Mouse (Mus musculus): ENCODE data around the gene Cacna1d.

The Cacna1d gene

DNA sequence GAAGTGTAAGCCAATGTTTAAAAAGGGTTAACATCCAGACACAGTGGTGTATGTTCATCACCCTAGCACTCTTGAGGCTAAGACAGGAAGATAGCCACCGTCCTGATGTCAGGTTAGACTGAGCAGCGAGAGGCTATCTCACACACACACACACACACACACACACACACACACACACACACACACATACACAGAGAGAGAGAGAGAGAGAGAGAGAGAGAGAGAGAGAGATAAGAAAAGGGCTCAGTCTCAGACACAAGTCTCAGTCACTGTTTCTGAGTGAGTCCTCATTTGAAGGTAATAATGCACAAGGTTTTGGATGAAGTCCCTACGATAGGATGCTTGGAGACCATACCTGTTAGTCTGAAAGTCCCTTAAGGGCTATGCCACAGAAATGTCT is 322.9 kb downstream of the Cacna1d start:
- no peak for DNase-seq (ENCODE audit: low read depth, low spot score)

DNA sequence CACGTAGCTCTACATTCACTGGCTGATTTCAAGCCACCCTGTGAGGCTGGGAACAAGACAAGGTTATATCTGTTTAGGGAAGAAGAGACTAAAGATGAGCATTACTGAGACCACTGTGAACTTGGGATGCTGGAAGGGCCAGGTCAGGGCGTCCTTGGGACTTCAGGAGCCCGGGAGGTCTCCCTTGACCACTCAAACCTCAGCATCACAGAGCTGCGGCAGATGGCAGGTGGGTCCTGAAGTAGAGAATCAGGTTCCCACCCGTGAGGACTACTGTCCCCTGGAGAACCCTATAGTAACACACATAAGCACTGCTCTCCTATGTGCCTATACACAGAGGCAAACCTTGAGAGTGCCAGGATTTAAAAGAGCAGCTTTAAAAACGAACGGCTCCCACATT is 323.6 kb downstream of the Cacna1d start:
- DNase-seq (ENCODE audit: low read depth, low spot score), result no peak

DNA sequence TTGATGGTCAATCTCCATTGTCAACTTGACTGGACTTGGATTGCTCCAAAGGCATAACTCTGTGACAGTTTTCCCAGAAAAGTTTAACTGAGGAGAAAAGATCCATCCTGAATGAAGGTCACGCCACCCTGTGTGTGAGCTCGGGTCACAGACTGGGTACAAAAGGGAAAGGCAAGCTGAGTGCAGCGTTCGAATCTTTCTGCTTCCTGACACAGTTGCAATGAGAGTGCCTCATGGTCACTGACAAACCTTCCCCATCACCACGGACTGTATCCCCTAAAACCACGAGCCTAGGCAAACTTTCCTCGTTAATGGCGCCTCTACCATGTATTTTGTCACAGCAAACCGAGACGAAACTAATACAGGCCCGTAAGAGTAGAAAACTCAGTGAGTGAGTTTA is 325.2 kb downstream of the Cacna1d start:
- DNase-seq (ENCODE audit: low read depth, low spot score), result no peak

DNA sequence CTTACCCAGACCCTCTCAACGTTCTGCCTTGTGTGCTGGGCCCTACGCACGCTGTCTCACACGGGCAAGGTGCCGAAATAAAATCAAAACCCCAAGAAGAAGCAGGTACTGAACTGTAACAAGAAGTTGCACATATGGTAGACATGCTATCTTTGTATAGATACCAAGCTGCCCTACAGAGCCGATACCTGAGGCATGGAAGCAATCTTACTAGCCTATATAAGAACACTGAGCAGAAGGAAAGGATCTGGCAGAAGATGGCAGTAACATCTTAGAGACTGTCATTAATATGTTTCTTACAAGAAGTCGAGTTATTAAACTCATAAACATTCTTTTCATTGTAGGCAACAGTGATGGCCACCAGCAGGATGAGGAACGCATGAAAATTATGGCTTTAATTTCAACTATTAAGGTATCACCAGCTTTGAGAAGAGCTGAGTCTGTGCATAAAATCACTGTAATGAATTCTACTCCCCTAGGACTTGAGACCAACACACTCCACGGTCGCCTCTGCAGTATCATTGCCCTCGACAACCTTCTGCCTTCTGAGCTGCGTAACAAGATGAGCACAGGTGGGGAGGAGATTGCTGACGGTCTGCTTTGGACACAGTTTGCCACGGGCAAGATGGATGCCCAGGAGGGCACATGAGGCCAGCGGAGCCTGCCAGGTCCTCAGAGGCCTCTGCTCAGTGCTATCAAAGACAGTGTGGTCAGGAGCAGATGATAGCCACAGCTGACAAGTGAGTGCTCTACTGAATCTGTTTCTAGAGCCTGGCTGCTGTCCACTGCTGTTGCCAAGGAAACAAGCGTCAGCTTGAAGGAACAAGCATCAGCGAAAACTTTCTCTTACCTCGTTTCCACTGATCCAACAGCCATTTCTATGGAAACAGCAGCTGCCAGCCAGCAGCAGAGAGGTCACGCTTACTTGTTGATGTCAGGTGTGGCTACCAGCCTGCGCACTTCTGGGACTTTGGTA is 327.2 kb downstream of the Cacna1d start:
- no peak for DNase-seq (ENCODE audit: low read depth, low spot score)

DNA sequence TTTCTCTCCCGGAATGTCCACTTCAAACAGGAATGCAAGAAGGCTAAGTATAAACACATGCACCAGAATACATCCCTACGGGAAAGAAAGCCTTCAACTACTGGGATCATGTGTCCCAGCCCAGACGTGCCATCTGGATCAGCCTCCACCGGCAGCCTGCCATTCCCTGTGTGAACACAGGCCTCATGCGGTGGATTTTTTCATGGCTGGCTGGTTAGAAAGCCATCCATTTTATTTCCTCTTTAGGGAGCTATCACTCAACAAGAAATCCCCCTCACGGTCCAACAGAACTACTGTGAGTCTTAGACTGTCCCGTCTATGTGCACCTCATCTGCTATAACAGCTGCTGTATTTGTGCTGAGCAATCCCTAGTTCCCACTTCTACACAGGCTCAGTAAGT is 343.5 kb downstream of the Cacna1d start:
- no peak for DNase-seq (ENCODE audit: low read depth, low spot score)

DNA sequence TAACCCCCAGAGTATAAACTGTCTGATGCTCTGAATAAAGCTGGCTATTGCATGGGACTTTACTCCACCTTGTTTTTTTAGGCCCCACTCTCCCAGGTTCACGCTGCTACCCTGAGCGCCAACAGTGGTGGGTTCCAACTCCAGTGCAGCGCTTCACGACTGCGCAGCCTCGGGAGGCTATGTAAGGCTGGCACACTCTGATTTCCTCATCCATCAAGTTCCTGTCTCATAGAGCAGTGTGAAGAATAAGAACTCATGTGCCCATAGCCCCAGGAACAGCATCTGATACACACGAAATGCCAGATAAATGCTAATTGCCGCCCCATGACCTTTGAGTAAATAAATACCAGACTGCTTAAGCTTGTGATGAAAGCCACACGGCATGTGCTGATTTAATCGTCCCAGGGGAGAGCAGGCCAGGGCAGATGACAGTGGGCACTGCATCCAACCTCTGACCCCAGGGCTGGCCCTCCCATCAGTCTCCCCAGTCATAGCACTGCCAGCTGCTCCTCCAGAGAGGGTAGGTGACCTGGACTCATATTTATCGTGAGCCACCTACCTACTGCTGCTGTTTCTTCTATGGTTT is 352.8 kb downstream of the Cacna1d start:
- no peak for DNase-seq (ENCODE audit: low read depth, low spot score)

DNA sequence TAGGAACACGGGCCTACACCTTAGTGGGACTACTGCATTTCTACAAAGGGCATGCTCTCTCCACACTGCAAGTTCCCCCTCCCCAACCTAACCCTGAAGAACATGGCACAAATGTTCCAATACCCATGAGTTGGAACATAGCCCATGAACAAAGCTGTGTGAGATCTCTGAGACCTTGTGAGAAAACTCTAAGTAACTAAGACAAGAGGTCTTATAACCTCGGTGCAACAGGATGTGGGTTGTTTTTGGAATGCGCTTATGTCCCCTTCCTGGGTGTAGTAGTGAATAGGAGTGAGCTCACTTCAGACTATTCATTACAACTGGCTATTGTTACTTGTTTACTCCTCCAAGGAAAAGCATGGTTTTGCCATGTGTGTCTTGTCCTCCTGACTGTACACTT is 353.3 kb downstream of the Cacna1d start:
- no peak for DNase-seq (ENCODE audit: low read depth, low spot score)

DNA sequence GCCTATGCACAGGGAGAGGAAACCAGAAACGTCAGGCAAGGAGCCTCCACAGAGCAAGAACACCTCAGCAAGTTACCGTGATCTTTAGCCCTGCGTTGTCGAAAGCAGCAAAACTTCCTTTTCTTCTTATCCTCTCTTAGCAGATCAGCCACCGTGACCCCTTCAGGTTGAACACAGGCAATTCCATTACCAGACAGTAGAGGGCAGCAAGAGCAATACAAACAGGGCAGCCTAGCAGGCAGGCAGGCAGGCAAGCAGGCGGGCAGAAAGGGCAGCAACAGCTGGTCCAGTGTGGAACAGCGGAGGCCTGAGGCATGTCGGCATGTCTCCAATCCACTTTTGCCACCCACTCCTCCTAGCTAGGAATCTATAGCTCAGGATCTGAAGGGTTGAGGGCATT is 354.3 kb downstream of the Cacna1d start:
- peak; percentile 80 for DNase-seq (ENCODE audit: low read depth, low spot score)

DNA sequence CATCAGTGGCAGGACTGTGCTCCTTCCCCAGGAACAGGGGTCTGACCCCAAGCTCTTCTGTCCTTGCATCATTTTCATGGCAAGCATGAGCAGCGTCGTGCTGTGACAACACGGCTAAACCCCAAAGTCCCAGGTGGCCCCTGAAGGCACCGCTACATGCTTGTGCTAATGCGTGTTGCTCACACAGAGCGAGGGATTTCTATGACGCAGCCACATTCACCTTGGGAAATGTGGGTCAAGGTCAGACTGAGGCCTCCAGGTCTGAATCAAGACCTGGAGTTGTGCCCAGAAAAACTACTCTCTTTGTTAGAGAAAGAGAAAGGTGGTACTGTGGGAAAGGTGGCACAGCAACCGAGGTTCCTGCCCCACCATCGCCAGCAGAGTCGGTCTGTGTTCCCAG is 355.9 kb downstream of the Cacna1d start:
- DNase-seq (ENCODE audit: low read depth, low spot score), result no peak

DNA sequence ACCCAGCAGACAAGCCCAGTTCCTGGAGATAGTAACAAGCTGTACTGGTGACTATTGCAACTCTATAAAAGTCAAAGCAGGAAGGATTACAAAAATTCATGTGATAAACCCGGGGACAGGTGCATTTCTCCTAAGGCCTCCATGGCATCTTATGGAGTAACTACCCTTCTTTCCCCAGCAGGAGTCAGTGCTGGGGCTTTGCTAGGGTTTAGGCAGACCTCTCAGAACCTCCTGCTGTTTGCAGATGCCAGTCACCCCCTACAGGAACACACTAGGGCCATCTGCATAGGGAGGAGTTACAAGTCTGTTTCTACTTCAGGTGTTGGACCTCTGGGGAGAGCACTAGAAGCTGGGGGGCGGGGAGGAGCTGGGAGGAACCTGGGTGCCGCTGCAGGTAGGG is 357.6 kb downstream of the Cacna1d start:
- no peak for DNase-seq (ENCODE audit: low read depth, low spot score)

DNA sequence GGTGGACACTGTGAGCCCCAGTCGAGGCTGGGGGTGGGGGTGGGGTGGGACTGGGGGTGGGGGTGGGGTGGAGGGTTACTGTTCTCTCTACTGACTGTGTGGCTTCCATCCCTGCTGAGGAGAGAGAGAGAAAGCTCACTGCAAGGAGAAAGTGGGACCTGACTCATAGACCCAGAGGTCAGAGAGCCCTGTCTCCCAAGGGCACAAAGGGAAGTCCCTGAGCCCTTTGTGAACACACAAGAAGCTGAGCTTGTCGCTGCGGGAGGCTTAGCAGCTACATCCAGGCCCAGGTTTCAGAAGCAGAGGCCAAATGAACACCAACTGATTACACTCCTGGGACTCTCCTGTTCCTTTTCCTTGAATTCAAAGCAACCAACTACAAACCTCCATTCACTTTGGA is 360.0 kb downstream of the Cacna1d start:
- DNase-seq (ENCODE audit: low read depth, low spot score), result no peak

DNA sequence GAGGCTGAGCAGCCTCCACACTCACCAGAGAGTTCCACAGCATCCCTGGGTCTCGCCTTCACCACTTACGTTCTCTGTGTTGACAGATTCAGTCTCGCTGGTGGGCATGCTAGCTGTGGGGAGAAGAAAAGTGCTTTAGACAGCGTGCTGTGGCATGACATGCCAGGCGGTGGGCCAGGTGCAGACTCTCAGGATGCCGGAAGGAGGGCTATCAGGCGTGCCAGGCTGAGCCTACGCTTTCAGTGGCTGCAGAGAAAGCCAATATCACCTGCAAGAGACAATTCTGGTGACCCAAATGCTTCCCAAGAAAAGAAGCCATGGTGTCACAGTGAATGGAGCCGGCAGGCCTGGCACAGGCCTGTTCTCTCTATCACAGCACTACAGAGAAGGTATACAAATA is 361.2 kb downstream of the Cacna1d start:
- DNase-seq (ENCODE audit: low read depth, low spot score), result no peak

DNA sequence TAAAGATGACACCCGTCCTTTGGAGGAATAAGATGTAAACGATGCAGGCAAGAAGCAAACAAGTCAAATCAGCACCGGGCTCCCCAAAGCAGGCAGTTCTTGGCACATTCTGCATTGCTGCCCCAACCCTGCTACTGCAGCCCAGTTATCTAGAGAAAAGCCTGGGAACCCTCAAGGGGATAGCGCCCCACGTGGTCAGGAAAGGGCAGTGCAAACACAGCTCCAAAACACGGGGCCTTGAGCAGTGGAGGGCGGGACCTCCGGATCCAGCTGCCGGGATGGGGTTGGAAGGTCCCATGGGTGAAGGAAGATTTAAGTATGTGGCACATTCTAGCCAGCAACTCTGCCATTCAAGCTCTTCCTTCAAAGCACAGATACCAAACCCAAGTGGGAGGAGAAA is 361.9 kb downstream of the Cacna1d start:
- DNase-seq (ENCODE audit: low read depth, low spot score), result no peak

DNA sequence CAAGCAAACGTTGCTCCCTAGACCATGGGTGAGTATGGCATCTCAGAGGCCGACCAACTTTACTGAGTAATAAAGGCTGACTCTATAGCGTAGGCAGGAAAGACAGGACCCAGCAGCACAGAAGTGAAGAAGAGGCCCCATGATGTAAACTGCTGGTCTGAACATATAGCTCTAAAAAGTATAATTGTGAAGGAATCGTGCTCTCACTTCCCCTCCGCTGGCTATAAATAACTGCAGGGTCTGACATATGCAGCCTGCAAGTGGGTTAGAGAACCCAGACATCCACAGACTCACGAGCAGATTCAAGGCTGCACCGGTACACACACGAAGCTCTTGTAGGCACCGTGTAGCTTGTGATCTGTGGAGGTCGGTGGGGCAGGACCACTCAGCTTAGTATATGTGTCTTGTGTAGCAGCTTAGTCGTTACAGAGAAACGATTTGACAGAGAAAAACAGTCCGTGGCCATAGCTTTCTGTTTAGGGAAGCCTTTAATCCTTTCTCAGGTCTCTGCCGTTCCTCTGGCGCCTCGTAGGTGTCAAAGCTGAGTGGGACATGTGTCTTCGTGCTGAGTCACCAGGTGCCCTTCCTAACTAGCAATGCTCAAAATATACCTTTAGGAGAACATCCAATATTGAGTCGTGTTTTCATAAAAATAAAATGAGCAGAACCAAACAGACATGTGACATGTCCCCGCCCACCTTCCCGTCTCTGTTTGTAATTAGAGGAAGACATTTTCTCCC is 366.1 kb downstream of the Cacna1d start:
- no peak for DNase-seq (ENCODE audit: low read depth, low spot score)

DNA sequence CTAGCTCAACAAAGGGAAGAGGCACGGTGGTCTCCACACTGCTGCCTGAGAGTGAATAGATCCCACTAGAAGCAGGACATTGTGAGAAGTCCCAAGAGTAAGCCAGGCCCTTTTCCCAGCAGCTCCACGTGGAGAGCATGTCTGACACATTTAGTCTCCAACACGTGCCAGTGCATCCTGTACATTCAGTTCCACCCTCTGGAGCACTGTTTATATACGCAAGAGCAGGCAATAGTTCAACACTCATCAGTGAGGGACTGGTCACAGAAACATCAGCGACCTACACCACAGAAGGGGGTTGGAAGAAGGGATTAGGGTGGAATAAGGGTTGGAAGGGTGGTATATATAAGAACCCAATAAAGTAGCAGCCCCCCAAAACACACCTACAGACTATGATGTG is 371.2 kb downstream of the Cacna1d start:
- DNase-seq (ENCODE audit: low read depth, low spot score), result no peak

DNA sequence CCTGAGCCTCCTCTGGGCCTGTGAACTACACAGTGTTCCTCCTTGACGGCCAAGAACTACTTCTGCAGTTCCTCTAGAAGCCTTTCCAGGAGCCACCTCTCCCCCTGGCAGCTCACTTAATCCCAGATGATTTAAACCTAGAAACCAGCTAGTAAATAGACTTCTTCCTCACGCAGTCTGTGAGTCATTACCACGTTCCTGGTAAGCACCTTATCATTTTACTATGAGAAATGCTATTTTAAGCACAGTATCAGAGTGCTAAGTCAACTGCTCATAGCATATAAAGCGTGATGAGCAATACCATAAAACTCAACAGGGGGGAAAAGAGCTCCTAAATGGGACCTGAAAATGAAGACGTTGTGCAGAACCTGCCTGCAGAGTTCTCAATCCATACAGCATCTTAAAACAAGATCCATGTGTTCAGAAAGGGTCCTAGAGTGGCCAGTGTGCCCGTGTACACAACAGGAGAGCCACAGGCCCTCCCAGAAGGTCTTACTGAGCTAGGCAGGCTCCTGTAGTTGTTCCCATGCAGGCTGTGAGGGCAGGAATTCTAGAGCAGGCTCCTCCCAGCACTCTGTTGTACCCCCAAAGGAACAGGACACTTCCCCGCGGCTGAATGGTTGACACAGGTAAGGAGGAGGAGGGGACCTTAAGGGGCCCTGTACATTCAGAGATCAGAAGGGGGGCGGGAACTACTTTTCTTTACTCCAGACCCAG is 377.7 kb downstream of the Cacna1d start:
- no peak for DNase-seq (ENCODE audit: low read depth, low spot score)

DNA sequence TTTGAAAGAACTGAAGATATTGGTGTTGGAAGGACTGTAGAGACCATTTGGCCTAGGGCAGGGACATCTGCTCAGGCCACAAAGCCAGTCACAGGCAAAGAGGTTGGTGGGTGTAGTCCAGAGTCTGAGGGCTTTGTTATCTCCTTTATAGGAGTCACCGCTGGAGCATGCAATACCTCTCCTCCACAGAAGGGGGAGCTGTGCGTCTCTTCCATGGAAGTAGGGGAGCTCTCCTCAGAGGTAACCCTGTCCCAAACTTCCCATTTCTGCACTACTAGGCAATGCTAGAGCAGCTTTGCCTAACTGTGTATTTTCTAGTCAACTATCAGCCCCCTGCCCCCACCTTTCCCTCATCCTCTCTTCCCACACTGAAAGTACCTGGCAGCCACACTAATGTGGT is 382.2 kb downstream of the Cacna1d start:
- no peak for DNase-seq (ENCODE audit: low read depth, low spot score)

DNA sequence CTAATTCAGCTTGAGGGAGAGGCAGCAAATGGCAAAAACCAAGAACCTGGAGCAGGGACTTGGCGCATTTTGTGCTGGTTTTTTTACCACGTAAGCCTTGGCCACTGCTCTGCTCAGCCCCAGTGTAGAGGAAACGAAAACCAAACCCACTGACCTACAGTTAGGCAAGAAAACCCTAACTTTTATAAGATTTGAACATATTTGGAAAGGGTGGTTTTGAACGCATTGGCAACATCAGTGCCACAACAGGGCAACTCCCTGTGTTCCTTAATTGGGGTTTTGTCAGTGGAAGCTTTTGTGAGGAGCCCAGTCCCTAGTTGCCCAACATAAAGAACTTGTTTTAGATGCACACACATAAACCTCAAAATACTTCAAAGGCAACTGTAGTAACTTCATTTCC is 384.7 kb downstream of the Cacna1d start:
- no peak for DNase-seq (ENCODE audit: low read depth, low spot score)

DNA sequence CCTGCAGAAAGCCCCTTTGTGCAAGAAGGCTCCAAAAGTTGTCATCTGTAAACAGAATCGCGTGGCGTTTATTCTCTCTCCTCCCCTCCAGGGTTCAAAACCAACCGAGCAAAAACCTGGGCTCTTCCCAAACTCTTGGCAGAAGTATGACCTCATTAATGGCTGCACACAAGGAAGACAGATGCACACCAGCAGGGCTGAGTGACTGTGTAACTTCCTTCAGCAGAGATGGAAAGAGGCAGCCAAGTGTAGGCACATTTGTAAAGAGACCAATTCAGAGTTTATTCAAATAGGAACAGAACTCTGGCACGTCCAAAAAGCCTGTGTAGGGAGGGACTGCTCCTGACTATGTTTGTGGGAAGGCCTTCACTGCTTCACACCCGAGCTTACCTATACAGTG is 385.7 kb downstream of the Cacna1d start:
- DNase-seq (ENCODE audit: low read depth, low spot score), result no peak

DNA sequence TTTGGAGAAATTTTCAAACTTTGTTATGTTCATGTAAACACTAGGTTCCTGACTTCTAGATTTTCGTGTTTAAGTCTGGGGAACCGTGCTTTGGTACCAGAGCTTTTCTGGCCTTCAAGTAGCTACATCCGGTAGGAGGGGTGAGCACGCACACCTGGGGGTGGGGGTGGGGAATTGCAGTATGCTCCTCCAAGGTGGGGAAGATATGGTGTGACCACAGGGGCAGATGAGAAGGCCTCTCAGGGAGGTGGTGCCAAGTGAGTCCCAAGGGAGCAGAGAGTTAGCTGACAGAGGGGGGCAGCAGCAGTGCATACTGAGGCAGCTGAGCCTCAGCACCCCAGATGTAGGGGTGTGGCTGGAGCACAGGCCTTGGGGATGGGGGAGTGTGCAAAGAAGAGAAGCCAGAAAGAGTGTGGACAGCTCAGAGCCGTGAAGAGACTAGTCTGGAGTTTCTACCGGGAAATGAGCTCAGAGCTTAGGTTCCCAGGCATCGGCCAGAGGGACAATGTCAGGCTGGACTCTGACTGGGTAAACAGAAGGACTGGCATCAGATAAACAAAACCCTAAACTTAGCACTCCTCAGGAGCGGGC is 387.2 kb downstream of the Cacna1d start:
- DNase-seq (ENCODE audit: low read depth, low spot score), result no peak

DNA sequence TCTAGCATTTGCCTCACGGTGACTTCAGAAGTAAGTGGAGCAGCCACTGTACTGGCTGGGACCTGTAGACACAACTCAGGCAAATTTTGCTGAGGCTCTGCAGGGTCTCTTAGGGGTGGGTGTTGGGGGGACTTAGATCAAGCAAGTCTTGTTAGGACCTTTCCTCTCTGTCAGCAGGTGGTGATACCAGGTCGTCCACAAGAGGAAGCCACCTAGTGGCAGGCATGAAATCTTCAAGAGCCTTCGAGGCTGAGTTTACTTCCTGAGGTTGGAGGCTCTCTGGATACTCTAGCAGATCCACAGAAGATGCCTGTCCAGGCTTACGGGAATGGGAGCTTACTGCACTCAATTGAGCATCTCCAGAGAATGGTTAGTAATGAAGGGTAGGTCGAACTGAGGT is 394.0 kb downstream of the Cacna1d start:
- DNase-seq (ENCODE audit: low read depth, low spot score), result no peak

DNA sequence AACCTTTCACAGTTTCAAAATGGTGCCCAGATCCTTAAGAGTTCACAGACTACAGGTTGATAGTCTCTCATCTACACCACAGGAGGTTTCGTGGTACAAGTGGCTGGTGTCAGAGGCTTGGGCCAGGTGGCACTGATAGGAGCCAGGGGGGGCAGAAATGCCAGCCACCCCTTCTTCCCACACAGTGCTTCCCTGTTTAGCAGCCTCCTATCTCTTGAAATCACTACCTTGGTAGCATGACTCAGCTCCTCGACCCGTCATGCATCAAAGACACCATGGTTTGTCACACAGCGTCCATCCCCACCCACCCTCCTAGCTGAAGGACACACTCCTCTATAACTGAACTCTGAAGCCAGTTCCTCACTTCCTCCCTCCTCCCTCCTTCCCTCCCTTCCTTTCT is 398.8 kb downstream of the Cacna1d start:
- DNase-seq (ENCODE audit: low read depth, low spot score), result no peak
